Mouse (Mus musculus) cerebellum, adult 2 months (tissue): ENCODE results near the gene Il20ra.

ENCODE experiments used
- CTCF ChIP-seq: fragments of 200-500 bp; IDR thresholded peaks from 2 replicates; pipeline ENCODE4 v1.5.1; 2011; ENCODE audit warnings: low read depth, mild to moderate bottlenecking, control low read depth, low read length, moderate library complexity, borderline replicate concordance; ENCODE audit not compliant: insufficient read depth
- POLR2A ChIP-seq: fragments of 200-500 bp; IDR thresholded peaks from 2 replicates; pipeline ENCODE4 v1.6.1; 2011; ENCODE audit warnings: low read length, control low read depth, borderline replicate concordance; ENCODE audit not compliant: insufficient read depth

- TF ChIP-seq POLR2A (no peak), CTCF (no peak)
These were observed 20.6 kb upstream of the Il20ra start for GRCm38 (mm10) chr10:19691771-19692170.
